Mouse (Mus musculus): ENCODE results near the gene Sdk1. TPM values are rescaled to one million over a fixed set of nuclear protein-coding genes. Genes with fewer than 3 reads are reported as not detected.

Gene Sdk1
- total and polyA plus RNA-seq, 2 experiments from 2014 or later = 1.5 to 13.6 TPM

GRCm38 (mm10) chr5:141524801-141525715 is 283.8 kb downstream of the Sdk1 start:
- Histone ChIP-seq H3K36me3 (ENCODE audit: insufficient read depth) (no peaks in the 10 kb centered on the region), H3K4me3 (ENCODE audit: low read depth, low read length) (peak overlapping the region; percentile 13; the same call in 1 of the 2 replicates), H3K4me2 (ENCODE audit: low read depth) (peak overlapping the region; percentile 28), H3K27ac (ENCODE audit: low read depth, low read length) (no peak overlapping the region), H3K9ac (no peak overlapping the region), H3K4me1 (ENCODE audit: insufficient read depth) (no peaks in the 10 kb centered on the region; the same call in 1 of the 2 replicates), H3K27me3 (ENCODE audit: insufficient read depth, low read length) (no peaks in the 10 kb centered on the region), H3K9me3 (ENCODE audit: low read length) (no peaks in the 10 kb centered on the region)
- ATAC-seq = no peak
- DNase-seq = peak; percentile 46
- no peak for TF ChIP-seq CTCF (IDR thresholded peaks at IDR 0.05; ENCODE audit: low read depth)
- 36% methylated on average over 13 of the region's 13 CpGs for WGBS

- no peaks in the 10 kb centered on the region; the same call in 1 of the 2 replicates for H3K4me1 ChIP-seq (ENCODE audit: insufficient read depth)
- no peak overlapping the region for H3K9ac ChIP-seq
- TF ChIP-seq CTCF (IDR thresholded peaks at IDR 0.05; ENCODE audit: low read depth) = 0 out of 2 replicates have a peak, but pooled peaks have one; percentile 10
- 57% methylated on average over 5 of the region's 5 CpGs for WGBS
- H3K36me3 ChIP-seq (ENCODE audit: insufficient read depth) = no peaks in the 10 kb centered on the region
- no peaks in the 10 kb centered on the region for H3K9me3 ChIP-seq (ENCODE audit: low read length)
- H3K4me3 ChIP-seq (ENCODE audit: low read depth, low read length) = no peak overlapping the region
- H3K27ac ChIP-seq (ENCODE audit: low read depth, low read length) = no peak overlapping the region
- no peak overlapping the region for H3K4me2 ChIP-seq (ENCODE audit: low read depth)
- ATAC-seq (no peak), DNase-seq (no peak)
- H3K27me3 ChIP-seq (ENCODE audit: insufficient read depth, low read length) = no peaks in the 10 kb centered on the region
Measured at GRCm38 (mm10) chr5:141540193-141540592, 298.9 kb downstream of the Sdk1 start.

GRCm38 (mm10) chr5:141542890-141543666 is 301.8 kb downstream of the Sdk1 start:
- H3K27ac ChIP-seq (ENCODE audit: low read depth, low read length) = no peak overlapping the region
- TF ChIP-seq CTCF (IDR thresholded peaks at IDR 0.05; ENCODE audit: low read depth) = no peak
- WGBS = 14% methylated on average over 8 of the region's 8 CpGs
- H3K4me1 ChIP-seq (ENCODE audit: insufficient read depth) = no peaks in the 10 kb centered on the region; the same call in 1 of the 2 replicates
- H3K4me3 ChIP-seq (ENCODE audit: low read depth, low read length) = no peak overlapping the region
- DNase-seq (no peak), ATAC-seq (no peak)
- no peaks in the 10 kb centered on the region for H3K36me3 ChIP-seq (ENCODE audit: insufficient read depth)
- no peak overlapping the region for H3K4me2 ChIP-seq (ENCODE audit: low read depth)
- H3K9me3 ChIP-seq (ENCODE audit: low read length) = no peaks in the 10 kb centered on the region
- H3K27me3 ChIP-seq (ENCODE audit: insufficient read depth, low read length) = no peaks in the 10 kb centered on the region
- 0 out of 2 replicates have a peak overlapping the region, but pooled peaks have one; percentile 6 for H3K9ac ChIP-seq

- no peak overlapping the region for H3K4me3 ChIP-seq (ENCODE audit: low read depth, low read length)
- TF ChIP-seq CTCF (IDR thresholded peaks at IDR 0.05; ENCODE audit: low read depth) = no peak
Measured at GRCm38 (mm10) chr5:141553444-141553843, 312.2 kb downstream of the Sdk1 start.

GRCm38 (mm10) chr5:141558731-141559130 is 317.4 kb downstream of the Sdk1 start:
- DNase-seq = no peak

More at GRCm38 (mm10) chr5:141553444-141553843, 312.2 kb downstream of the Sdk1 start:
- Histone ChIP-seq H3K27ac (ENCODE audit: low read depth, low read length) (no peak overlapping the region), H3K4me2 (ENCODE audit: low read depth) (no peak overlapping the region), H3K36me3 (ENCODE audit: insufficient read depth) (no peaks in the 10 kb centered on the region), H3K4me1 (ENCODE audit: insufficient read depth) (no peaks in the 10 kb centered on the region), H3K27me3 (ENCODE audit: insufficient read depth, low read length) (no peaks in the 10 kb centered on the region), H3K9ac (no peak overlapping the region), H3K9me3 (ENCODE audit: low read length) (no peaks in the 10 kb centered on the region)
- ATAC-seq (no peak), DNase-seq (no peak)
- 77% methylated on average over 9 of the region's 9 CpGs for WGBS

GRCm38 (mm10) chr5:141560325-141560724 is 319.0 kb downstream of the Sdk1 start:
- H3K27ac ChIP-seq (ENCODE audit: low read depth, low read length) = no peak overlapping the region
- no peak for TF ChIP-seq CTCF (IDR thresholded peaks at IDR 0.05; ENCODE audit: low read depth)
- no peak overlapping the region for H3K4me2 ChIP-seq (ENCODE audit: low read depth)
- no peaks in the 10 kb centered on the region for H3K9me3 ChIP-seq (ENCODE audit: low read length)
- no peaks in the 10 kb centered on the region for H3K4me1 ChIP-seq (ENCODE audit: insufficient read depth)
- ATAC-seq (no peak), DNase-seq (no peak)
- no peaks in the 10 kb centered on the region for H3K27me3 ChIP-seq (ENCODE audit: insufficient read depth, low read length)
- H3K4me3 ChIP-seq (ENCODE audit: low read depth, low read length) = no peak overlapping the region
- no peaks in the 10 kb centered on the region for H3K36me3 ChIP-seq (ENCODE audit: insufficient read depth)
- H3K9ac ChIP-seq = no peak overlapping the region
- WGBS = 45% methylated on average over 5 of the region's 5 CpGs

More at GRCm38 (mm10) chr5:141558731-141559130, 317.4 kb downstream of the Sdk1 start:
- H3K4me3 ChIP-seq (ENCODE audit: low read depth, low read length) = no peak overlapping the region
- no peak overlapping the region for H3K9ac ChIP-seq
- no peak overlapping the region for H3K4me2 ChIP-seq (ENCODE audit: low read depth)
- no peak for ATAC-seq
- WGBS = 48% methylated on average over 4 of the region's 4 CpGs
- H3K27me3 ChIP-seq (ENCODE audit: insufficient read depth, low read length) = no peaks in the 10 kb centered on the region
- TF ChIP-seq CTCF (IDR thresholded peaks at IDR 0.05; ENCODE audit: low read depth) = no peak
- H3K9me3 ChIP-seq (ENCODE audit: low read length) = no peaks in the 10 kb centered on the region
- no peaks in the 10 kb centered on the region for H3K4me1 ChIP-seq (ENCODE audit: insufficient read depth)
- H3K36me3 ChIP-seq (ENCODE audit: insufficient read depth) = no peaks in the 10 kb centered on the region
- no peak overlapping the region for H3K27ac ChIP-seq (ENCODE audit: low read depth, low read length)

All from forebrain, postnatal 0 days (tissue).